Comparison of ENCODE assay signal across 11 mouse cellular contexts in the genomic region with DNA sequence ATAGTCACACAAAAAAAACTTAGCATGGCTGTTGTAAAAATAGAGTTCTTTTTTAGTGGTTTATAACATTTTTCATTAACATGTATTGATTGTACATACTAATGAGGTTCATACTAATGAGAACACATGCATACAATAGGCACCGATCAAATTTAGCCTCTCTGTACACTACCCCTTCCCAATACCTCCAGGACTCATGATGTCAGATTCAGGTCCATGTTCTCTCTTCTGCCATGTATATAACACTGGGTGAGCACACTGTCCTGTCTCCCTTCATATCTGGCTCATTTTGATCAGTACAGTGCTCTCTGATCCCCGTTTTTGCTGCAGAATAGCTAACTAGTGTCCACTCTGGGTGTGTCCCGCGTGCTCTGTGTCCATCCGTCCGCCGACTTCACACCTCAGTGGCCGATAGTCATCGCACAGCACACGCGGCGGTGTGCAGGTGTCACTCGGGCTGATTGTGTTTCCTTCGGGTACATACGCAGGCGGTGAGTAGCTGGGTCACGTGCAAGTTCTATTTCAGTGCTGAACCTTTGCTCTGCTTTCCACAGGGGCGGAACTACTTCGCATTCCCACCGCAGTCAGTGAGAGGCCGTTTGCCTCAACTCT.
A peak's percentile ranks its signal among the peaks of the same experiment; 100 is the strongest.
DNase-seq lines count a peak whose midpoint lies in the region; ATAC-seq and TF ChIP-seq lines count a peak whose summit lies in the region.
"Had no signal": no experiment of that assay in that cellular context is flagged by ENCODE, and none has a peak within 500 bp of the region (broad histone marks: within the 10 kb centered on the region; RNA-seq: fewer than 3 reads in every experiment).

No protein-coding gene starts in this region.

- 63% methylated on average over 21 of the region's 21 CpGs for WGBS in kidney, embryonic 16.5 days
- WGBS in forebrain, postnatal 0 days, result 79% methylated on average over 21 of the region's 21 CpGs
- 57% methylated on average over 21 of the region's 21 CpGs for WGBS in heart, embryonic 16.5 days
- 85% methylated on average over 21 of the region's 21 CpGs for WGBS in midbrain, embryonic 16.5 days

- no peak for TF ChIP-seq CTCF in forebrain, postnatal 0 days (IDR thresholded peaks at IDR 0.05; ENCODE audit: low read depth)

- no peak overlapping the region for H3K9ac ChIP-seq in kidney, embryonic 16.5 days (replicated peaks; ENCODE audit: low read length)
- H3K9ac ChIP-seq in forebrain, postnatal 0 days, result no peak overlapping the region
- H3K9ac ChIP-seq in heart, embryonic 16.5 days (ENCODE audit: low read length), result no peak overlapping the region
- no peak overlapping the region for H3K9ac ChIP-seq in midbrain, embryonic 16.5 days (ENCODE audit: low read depth, low read length)
- H3K9ac ChIP-seq: embryonic facial prominence, embryonic 15.5 days had no signal

- H3K9me3 ChIP-seq in kidney, embryonic 16.5 days (ENCODE audit: low read length), result no peaks in the 10 kb centered on the region
- H3K9me3 ChIP-seq in forebrain, postnatal 0 days (ENCODE audit: low read length), result no peaks in the 10 kb centered on the region
- H3K9me3 ChIP-seq in heart, embryonic 16.5 days (replicated peaks; ENCODE audit: control insufficient read depth, low read length), result no peaks in the 10 kb centered on the region
- no peaks in the 10 kb centered on the region for H3K9me3 ChIP-seq in midbrain, embryonic 16.5 days (replicated peaks; ENCODE audit: control insufficient read depth, low read length, poor library complexity, severe bottlenecking)
- H3K9me3 ChIP-seq: embryonic facial prominence, embryonic 15.5 days had no signal

- no peak for DNase-seq in kidney, adult 11 months
- DNase-seq in forebrain, postnatal 0 days, result no peak
- no peak for DNase-seq in MN1 (ENCODE audit: low spot score)
- no peak for DNase-seq in adrenal gland, postnatal 4 days (ENCODE audit: low spot score in 2 of 2)
- DNase-seq in frontal cortex, adult 2 months (ENCODE audit: extremely low spot score in 1 of 2, low spot score in 1 of 2), result no peak
- DNase-seq: kidney, postnatal 4 days; lung, adult 2 months had no signal

- peak; percentile 57 for ATAC-seq in kidney, embryonic 16.5 days (ENCODE audit: low FRiP score, low TSS enrichment)
- no peak for ATAC-seq in forebrain, postnatal 0 days
- ATAC-seq in heart, embryonic 16.5 days (replicated peaks; ENCODE audit: extremely low read depth, insufficient read depth, low FRiP score), result peak; percentile 58; the same call in 1 of the 2 replicates
- ATAC-seq in midbrain, embryonic 16.5 days, result peak; percentile 54

- no peaks in the 10 kb centered on the region; the same call in 1 of the 2 replicates for H3K4me1 ChIP-seq in kidney, embryonic 16.5 days (ENCODE audit: insufficient read depth, low read length)
- peaks cover 7% of the 10 kb centered on the region; the same call in 1 of the 2 replicates for H3K4me1 ChIP-seq in forebrain, postnatal 0 days (ENCODE audit: insufficient read depth)
- H3K4me1 ChIP-seq in heart, embryonic 16.5 days (ENCODE audit: control insufficient read depth, insufficient read depth, low read length), result peaks cover 50% of the 10 kb centered on the region
- H3K4me1 ChIP-seq in midbrain, embryonic 16.5 days (ENCODE audit: control insufficient read depth, insufficient read depth, low read length), result peaks cover 2% of the 10 kb centered on the region; the same call in 1 of the 2 replicates
- H3K4me1 ChIP-seq: embryonic facial prominence, embryonic 15.5 days had no signal

- no peak overlapping the region for H3K27ac ChIP-seq in kidney, embryonic 16.5 days (ENCODE audit: low read length)
- H3K27ac ChIP-seq in forebrain, postnatal 0 days (ENCODE audit: low read depth, low read length), result peak overlapping the region; percentile 35
- peak overlapping the region; percentile 64 for H3K27ac ChIP-seq in heart, embryonic 16.5 days (ENCODE audit: low read length)
- no peak overlapping the region for H3K27ac ChIP-seq in midbrain, embryonic 16.5 days (ENCODE audit: low read length)
- H3K27ac ChIP-seq: embryonic facial prominence, embryonic 15.5 days had no signal

- H3K27me3 ChIP-seq in kidney, embryonic 16.5 days (ENCODE audit: insufficient read depth, low read length), result no peaks in the 10 kb centered on the region
- no peaks in the 10 kb centered on the region for H3K27me3 ChIP-seq in forebrain, postnatal 0 days (ENCODE audit: insufficient read depth, low read length)
- no peaks in the 10 kb centered on the region for H3K27me3 ChIP-seq in heart, embryonic 16.5 days (ENCODE audit: control insufficient read depth, insufficient read depth, low read length)
- no peaks in the 10 kb centered on the region for H3K27me3 ChIP-seq in midbrain, embryonic 16.5 days (ENCODE audit: control insufficient read depth, insufficient read depth, low read depth, low read length)
- H3K27me3 ChIP-seq: embryonic facial prominence, embryonic 15.5 days had no signal

- H3K36me3 ChIP-seq in kidney, embryonic 16.5 days (ENCODE audit: insufficient read depth, low read length), result no peaks in the 10 kb centered on the region
- no peaks in the 10 kb centered on the region for H3K36me3 ChIP-seq in forebrain, postnatal 0 days (ENCODE audit: insufficient read depth)
- no peaks in the 10 kb centered on the region for H3K36me3 ChIP-seq in heart, embryonic 16.5 days (ENCODE audit: control insufficient read depth, insufficient read depth)
- no peaks in the 10 kb centered on the region for H3K36me3 ChIP-seq in midbrain, embryonic 16.5 days (ENCODE audit: control insufficient read depth, insufficient read depth, low read length)
- H3K36me3 ChIP-seq: embryonic facial prominence, embryonic 15.5 days had no signal

- no peak overlapping the region for H3K4me2 ChIP-seq in kidney, embryonic 16.5 days (replicated peaks; ENCODE audit: low read depth, low read length)
- no peak overlapping the region for H3K4me2 ChIP-seq in forebrain, postnatal 0 days (ENCODE audit: low read depth)
- peak overlapping the region; percentile 33; the same call in 1 of the 2 replicates for H3K4me2 ChIP-seq in heart, embryonic 16.5 days (ENCODE audit: low read depth, low read length)
- H3K4me2 ChIP-seq in midbrain, embryonic 16.5 days (ENCODE audit: low read length), result no peak overlapping the region
- H3K4me2 ChIP-seq: embryonic facial prominence, embryonic 15.5 days had no signal

- H3K4me3 ChIP-seq in kidney, embryonic 16.5 days (ENCODE audit: low read length), result no peak overlapping the region
- no peak overlapping the region for H3K4me3 ChIP-seq in forebrain, postnatal 0 days (ENCODE audit: low read depth, low read length)
- no peak overlapping the region for H3K4me3 ChIP-seq in heart, embryonic 16.5 days (ENCODE audit: low read length)
- H3K4me3 ChIP-seq in midbrain, embryonic 16.5 days (ENCODE audit: low read depth, low read length), result no peak overlapping the region
- H3K4me3 ChIP-seq: embryonic facial prominence, embryonic 15.5 days had no signal

Comparison
In these comparisons a context has a peak if more than half of its experiments do, and no peak if none do; other contexts are left out.
1. H3K27ac ChIP-seq: peak in forebrain, postnatal 0 days (single experiment) and heart, embryonic 16.5 days (single experiment); none in kidney, embryonic 16.5 days (single experiment) and midbrain, embryonic 16.5 days (single experiment).